Mouse (Mus musculus) ES-E14 (cell line): Measurements from ENCODE around the gene 1700012A03Rik. TPM values are rescaled to one million over a fixed set of nuclear protein-coding genes. Genes with fewer than 3 reads are reported as not detected.

Experiments used
- DNase-seq: peaks from one replicate; pipeline ENCODE4 v3.0.0-alpha.2; 2013; ENCODE audit warnings: low read depth, low spot score
- H3K27ac ChIP-seq: 2 replicates; pipeline ENCODE4 v1.5.1; 2012; ENCODE audit warnings: low read depth, mild to moderate bottlenecking, low read length, moderate library complexity, mixed read lengths; ENCODE audit not compliant: poor library complexity, insufficient read depth, severe bottlenecking
- H3K36me3 ChIP-seq: 2 replicates; pipeline ENCODE4 v1.6.1; 2012; ENCODE audit warnings: mild to moderate bottlenecking, low read length, moderate library complexity, mixed read lengths; ENCODE audit not compliant: control insufficient read depth, poor library complexity, insufficient read depth, severe bottlenecking
- H3K4me1 ChIP-seq, 2 experiments: fragments of 150-350 bp in 1 of 2; sonication (generic) in 1 of 2; 2 replicates each; pipeline ENCODE4 v1.6.1; 2012; ENCODE audit warnings: low read length in 2 of 2, mild to moderate bottlenecking in 1 of 2, mixed read lengths in 1 of 2; ENCODE audit not compliant: control insufficient read depth in 2 of 2, insufficient read depth in 2 of 2, poor library complexity in 1 of 2
- H3K4me3 ChIP-seq, 2 experiments: fragments of 150-350 bp in 1 of 2; sonication (generic) in 1 of 2; 2 replicates each; pipeline ENCODE4 v1.5.1; 2012; ENCODE audit warnings: low read length in 2 of 2, low read depth in 1 of 2, mild to moderate bottlenecking in 1 of 2, mixed read lengths in 1 of 2; ENCODE audit not compliant: insufficient read depth in 1 of 2, poor library complexity in 1 of 2, severe bottlenecking in 1 of 2
- H3K9ac ChIP-seq: 2 replicates; pipeline ENCODE4 v1.6.1; 2012; ENCODE audit warnings: low read depth, mild to moderate bottlenecking, low read length, mixed read lengths; ENCODE audit not compliant: poor library complexity, insufficient read depth, severe bottlenecking
- H3K9me3 ChIP-seq: fragments of 150-350 bp; sonication (generic); 2 replicates; pipeline ENCODE4 v1.6.1; 2012; ENCODE audit warnings: low read depth, mild to moderate bottlenecking, low read length; ENCODE audit not compliant: control insufficient read depth, insufficient read depth
- CHD2 ChIP-seq: IDR thresholded peaks from 2 replicates; pipeline ENCODE4 v1.6.1; 2014; ENCODE audit warnings: mild to moderate bottlenecking, low read depth, low read length, inconsistent platforms
- HCFC1 ChIP-seq: IDR thresholded peaks from 2 replicates; pipeline ENCODE4 v1.6.1; 2012; ENCODE audit warnings: low read length, inconsistent platforms, borderline replicate concordance; ENCODE audit not compliant: insufficient read depth
- MAFK ChIP-seq: IDR thresholded peaks from 2 replicates; pipeline ENCODE4 v1.6.1; 2014; ENCODE audit warnings: mild to moderate bottlenecking, low read depth, low read length, inconsistent platforms; ENCODE audit not compliant: insufficient read depth
- ZC3H11A ChIP-seq: IDR thresholded peaks from 2 replicates; pipeline ENCODE4 v1.6.1; 2012; ENCODE audit warnings: low read depth, mild to moderate bottlenecking, inconsistent platforms, low read length, borderline replicate concordance
- ZNF384 ChIP-seq: IDR thresholded peaks from 2 replicates; pipeline ENCODE4 v1.6.1; 2012; ENCODE audit warnings: low read depth, low read length, inconsistent platforms
- in situ Hi-C, 2 experiments: fragments of 600-800 bp; cut with MboI; formaldehyde crosslinking; loops; one replicate each; pipeline ENCODE4 v1.15.1; 2025; ENCODE audit warnings: low sequenced_read_pairs in 2 of 2, inconsistent platforms in 1 of 2; ENCODE audit not compliant: unreplicated experiment in 2 of 2
- total RNA-seq: library from RNA; depleted of rRNA; stranded (reverse); fragments of 300-350 nt; gene quantifications from 2 replicates; pipeline ENCODE4 v1.2.3, GENCODE M21; 2012

The 1700012A03Rik gene
- total RNA-seq, 1 experiment, result not detected

DNA sequence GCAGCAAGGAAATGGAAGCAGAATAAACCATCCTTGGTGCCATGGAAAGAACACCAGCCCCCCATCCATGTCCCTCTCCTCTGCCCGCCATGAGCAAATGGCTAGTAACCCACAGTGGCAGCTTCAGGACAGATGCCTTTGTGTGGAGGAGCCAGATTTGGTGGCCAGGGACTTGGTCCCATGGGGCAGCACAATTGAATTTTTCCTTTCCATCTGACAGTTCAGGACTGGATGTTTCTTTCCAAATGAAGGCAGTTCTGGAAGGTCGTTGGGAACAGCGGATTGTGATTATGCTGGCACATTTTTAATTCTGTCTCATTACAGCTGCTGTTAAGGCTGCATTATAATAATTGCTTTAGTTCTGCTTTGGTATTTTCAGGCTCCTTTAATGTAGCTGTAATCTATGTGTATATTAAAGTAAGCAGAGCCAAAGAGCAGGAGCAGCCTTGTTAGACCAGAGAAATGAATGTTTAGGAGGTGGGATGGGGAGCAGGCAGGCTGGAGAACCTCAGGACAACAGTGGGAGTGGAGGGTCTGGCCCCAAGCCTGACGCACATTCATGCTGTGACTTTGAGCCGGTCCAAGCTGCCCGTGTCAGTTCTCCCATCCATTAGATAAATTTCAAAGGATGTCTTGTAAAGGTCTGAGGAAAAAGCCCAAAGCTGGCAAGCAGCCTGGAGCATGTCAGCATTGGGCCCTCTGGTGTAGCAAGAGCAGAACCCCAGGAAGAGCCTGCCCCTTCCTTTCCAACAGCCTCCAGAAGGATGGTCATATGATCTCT lies 2.3 kb downstream of the 1700012A03Rik start:
- no peak overlapping the region for H3K9ac ChIP-seq
- no peaks in the 10 kb centered on the region for H3K4me1 ChIP-seq
- in situ Hi-C loops, result no loop called here
- no peak overlapping the region for H3K4me3 ChIP-seq
- DNase-seq, result no peak
- no peaks in the 10 kb centered on the region for H3K9me3 ChIP-seq
- TF ChIP-seq CHD2, result no peak
- no peak for TF ChIP-seq HCFC1
- TF ChIP-seq ZC3H11A, result no peak
- TF ChIP-seq ZNF384, result no peak
- H3K36me3 ChIP-seq, result no peaks in the 10 kb centered on the region
- H3K27ac ChIP-seq, result no peak overlapping the region

DNA sequence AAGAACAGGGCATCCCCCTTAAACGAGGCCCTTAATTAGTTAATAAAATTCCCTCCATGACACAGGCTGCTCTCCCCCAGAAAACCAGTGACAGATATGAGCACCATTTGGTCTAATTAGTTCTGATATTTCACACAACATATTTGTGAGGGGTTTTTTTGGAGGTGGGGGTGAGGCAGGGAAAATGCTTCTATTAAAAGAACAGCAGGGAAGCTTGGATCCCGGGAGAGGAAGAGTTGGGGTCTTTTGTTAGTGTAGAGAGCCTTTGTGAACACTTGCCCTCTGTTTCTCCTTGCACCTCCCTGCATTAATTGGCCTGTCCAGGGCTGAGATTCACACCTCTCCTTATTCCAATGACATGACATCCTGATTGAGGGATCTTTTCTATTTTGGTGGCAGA lies 6.5 kb downstream of the 1700012A03Rik start:
- TF ChIP-seq MAFK, result no peak
- TF ChIP-seq ZNF384, result no peak
- TF ChIP-seq HCFC1, result no peak
- no peak for TF ChIP-seq CHD2
- TF ChIP-seq ZC3H11A, result no peak
- Histone ChIP-seq H3K9ac (no peak overlapping the region), H3K9me3 (no peaks in the 10 kb centered on the region), H3K27ac (no peak overlapping the region), H3K36me3 (no peaks in the 10 kb centered on the region), H3K4me3 (no peak overlapping the region), H3K4me1 (no peaks in the 10 kb centered on the region)
- DNase-seq, result no peak
- in situ Hi-C loops, result no loop called here

DNA sequence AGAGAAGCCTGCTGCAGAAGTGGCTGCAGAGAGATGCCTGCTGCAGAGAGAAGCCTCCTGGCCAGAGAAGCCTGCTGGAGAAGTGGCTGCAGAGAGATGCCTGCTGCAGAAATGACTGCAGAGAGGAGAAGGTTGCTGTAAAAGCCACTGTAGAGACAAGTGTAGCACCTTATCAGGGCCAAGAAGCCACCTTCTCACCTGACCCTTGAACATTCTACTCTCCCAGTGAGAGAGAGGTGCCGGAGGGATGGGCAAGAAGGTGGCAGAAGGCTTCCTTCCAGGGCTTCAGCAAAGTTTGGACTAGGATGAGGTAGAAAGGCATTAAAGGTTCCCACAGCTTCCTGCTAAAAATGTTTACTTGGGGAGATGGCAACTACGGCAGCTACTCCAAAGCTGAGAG lies 8.5 kb downstream of the 1700012A03Rik start:
- Histone ChIP-seq H3K36me3 (no peaks in the 10 kb centered on the region), H3K4me3 (no peak overlapping the region), H3K9me3 (no peaks in the 10 kb centered on the region), H3K9ac (no peak overlapping the region), H3K4me1 (no peaks in the 10 kb centered on the region), H3K27ac (no peak overlapping the region)
- DNase-seq, result no peak
- in situ Hi-C loops, result no loop called here
- TF ChIP-seq ZNF384, result no peak
- TF ChIP-seq ZC3H11A, result no peak
- no peak for TF ChIP-seq CHD2
- TF ChIP-seq MAFK, result no peak
- no peak for TF ChIP-seq HCFC1

DNA sequence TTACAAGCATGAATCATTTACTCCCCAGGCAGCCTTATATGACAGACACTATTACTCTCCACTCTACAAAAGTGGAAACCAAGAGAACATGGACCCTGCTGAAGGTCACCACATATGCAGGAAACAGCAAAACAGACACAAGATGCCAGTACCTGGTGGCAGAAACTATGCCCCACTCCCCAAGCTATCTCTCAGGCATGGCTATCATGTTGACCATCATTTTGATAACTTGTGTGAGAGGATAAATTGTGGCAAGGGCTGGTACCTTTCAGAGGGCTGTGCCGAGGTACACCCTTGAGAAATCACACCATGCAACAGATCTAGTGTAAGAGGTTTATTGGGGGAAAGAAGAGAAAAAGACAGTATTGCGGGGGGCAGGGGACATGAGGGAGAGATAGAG lies 10.6 kb downstream of the 1700012A03Rik start:
- DNase-seq, result no peak
- H3K27ac ChIP-seq, result no peak overlapping the region
- H3K9ac ChIP-seq, result no peak overlapping the region
- H3K4me3 ChIP-seq, result no peak overlapping the region
- in situ Hi-C loops, result no loop called here
- no peaks in the 10 kb centered on the region for H3K36me3 ChIP-seq
- H3K9me3 ChIP-seq, result no peaks in the 10 kb centered on the region
- H3K4me1 ChIP-seq, result no peaks in the 10 kb centered on the region
- TF ChIP-seq ZNF384 (no peak), HCFC1 (no peak), ZC3H11A (no peak), MAFK (no peak), CHD2 (no peak)

DNA sequence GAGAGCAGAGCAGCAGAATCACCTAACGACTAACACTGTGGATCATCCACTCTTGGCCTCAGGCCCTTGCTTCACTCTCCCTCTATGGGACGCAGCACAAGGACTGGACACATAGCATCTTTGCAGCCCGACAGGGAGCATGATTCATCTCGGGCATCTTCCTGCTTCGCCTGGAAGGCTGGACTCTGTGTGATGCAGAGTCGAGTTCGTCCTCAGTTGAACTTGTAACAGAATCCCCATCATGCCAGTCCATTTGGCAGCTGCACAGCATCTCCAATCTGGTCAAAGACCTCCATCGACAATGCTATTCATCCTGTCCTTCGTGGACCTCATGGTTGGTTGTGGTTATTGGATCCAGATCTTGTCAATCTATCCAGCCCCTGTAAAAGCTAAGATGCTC lies 11.2 kb downstream of the 1700012A03Rik start:
- H3K4me3 ChIP-seq, result no peak overlapping the region
- no peak for DNase-seq
- no peaks in the 10 kb centered on the region for H3K36me3 ChIP-seq
- no peaks in the 10 kb centered on the region for H3K4me1 ChIP-seq
- no peaks in the 10 kb centered on the region for H3K9me3 ChIP-seq
- no peak overlapping the region for H3K27ac ChIP-seq
- no peak overlapping the region for H3K9ac ChIP-seq
- TF ChIP-seq CHD2, result no peak
- TF ChIP-seq ZC3H11A, result no peak
- TF ChIP-seq HCFC1, result no peak
- TF ChIP-seq ZNF384, result no peak
- no peak for TF ChIP-seq MAFK
- in situ Hi-C loops, result no loop called here
